Mouse (Mus musculus): ENCODE results near the gene Arx. TPM values are rescaled to one million over a fixed set of nuclear protein-coding genes. Genes with fewer than 3 reads are reported as not detected.

The Arx gene
- total RNA-seq, 2 experiments from 2014 or later, result 0.12 to 0.36 TPM

DNA sequence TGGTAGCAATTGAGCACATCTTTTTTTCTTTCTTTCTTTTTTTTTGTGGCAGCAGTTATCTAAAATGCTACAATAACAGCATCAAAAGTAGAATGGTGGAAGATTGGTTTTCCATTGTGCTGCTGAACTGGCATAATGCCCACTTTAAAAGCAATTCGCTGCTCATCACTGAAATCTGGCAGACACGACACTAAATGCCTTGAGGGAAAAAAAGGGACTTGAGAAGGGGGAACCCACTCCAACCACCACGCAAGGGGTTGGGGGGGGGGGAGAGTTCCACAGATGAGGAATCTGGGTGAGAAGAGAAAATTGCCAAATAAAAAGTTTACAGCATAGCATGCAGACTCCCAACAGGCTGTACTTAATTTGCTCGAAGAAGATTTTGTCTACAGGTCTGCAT lies 31.3 kb downstream of the Arx start:
- intact Hi-C loops (cut with DNase I), result no loop called here
- no peak for DNase-seq

- no peak for DNase-seq
- intact Hi-C loops (cut with DNase I), result no loop called here
Observed at GRCm38 (mm10) chrX:93319979-93320378, 33.7 kb downstream of the Arx start.

- DNase-seq, result no peak
- intact Hi-C loops (cut with DNase I), result no loop called here
Observed at GRCm38 (mm10) chrX:93321336-93321735, 35.1 kb downstream of the Arx start.
